Mouse (Mus musculus) G1E (cell line): Measurements from ENCODE around the gene Epc2. TPM values are rescaled to one million over a fixed set of nuclear protein-coding genes. Genes with fewer than 3 reads are reported as not detected.
"Not testable (repeated sequence)": the region's sequence is repeated elsewhere in the genome, so short reads cannot be mapped to it uniquely, and the experiment has no call there.

ENCODE experiments used
- ATAC-seq: 2 replicates; pipeline ENCODE4 v1.8.0; 2016; ENCODE audit warnings: mild to moderate bottlenecking; ENCODE audit not compliant: insufficient number of reproducible peaks, poor library complexity, low FRiP score, severe bottlenecking; ENCODE audit errors: extremely low read depth
- DNase-seq: peaks from one replicate; pipeline ENCODE4 v3.0.0; 2012; ENCODE audit warnings: low spot score
- H3K27me3 ChIP-seq: 2 replicates; pipeline ENCODE4 v1.6.1; 2012; ENCODE audit warnings: mild to moderate bottlenecking, low read length, inconsistent platforms; ENCODE audit not compliant: insufficient read depth
- H3K36me3 ChIP-seq: replicated peaks from 2 replicates; pipeline ENCODE3; 2012; ENCODE audit warnings: mild to moderate bottlenecking, inconsistent platforms
- H3K4me1 ChIP-seq: 2 replicates; pipeline ENCODE4 v1.6.1; 2012; ENCODE audit warnings: low read depth, low read length, inconsistent platforms, mixed read lengths; ENCODE audit not compliant: insufficient read depth
- H3K4me3 ChIP-seq: 2 replicates; pipeline ENCODE4 v1.5.1; 2012; ENCODE audit warnings: low read depth, mild to moderate bottlenecking, inconsistent platforms, low read length, moderate library complexity, mixed read lengths
- H3K9me3 ChIP-seq: replicated peaks from 2 replicates; pipeline ENCODE4 v1.6.1; 2012; ENCODE audit warnings: inconsistent platforms
- CTCF ChIP-seq: IDR thresholded peaks from 2 replicates; pipeline ENCODE4 v1.5.1; 2012; ENCODE audit warnings: low read depth, low read length, inconsistent platforms, mixed read lengths
- GATA1 ChIP-seq: IDR thresholded peaks from 2 replicates; pipeline ENCODE4 v1.6.1; 2012; ENCODE audit warnings: borderline replicate concordance, low read length, inconsistent platforms, mixed read lengths
- GATA2 ChIP-seq: IDR thresholded peaks from 2 replicates; pipeline ENCODE4 v1.6.1; 2012; ENCODE audit warnings: low read depth, low read length, inconsistent platforms, borderline replicate concordance
- POLR2AphosphoS5 ChIP-seq: IDR thresholded peaks from 2 replicates; pipeline ENCODE4 v1.6.1; 2012; ENCODE audit warnings: low read depth, low read length, inconsistent platforms; ENCODE audit not compliant: insufficient replicate concordance
- TAL1 ChIP-seq: conservative IDR thresholded peaks from 2 replicates; pipeline ENCODE4 v1.6.1; 2012; ENCODE audit warnings: low read depth, low read length, inconsistent platforms, mixed read lengths
- polyA plus RNA-seq: library from polyadenylated mRNA; stranded (reverse); fragments of >175 nt; gene quantifications from 2 replicates; pipeline ENCODE4 v1.2.3, GENCODE M21; 2012
- total RNA-seq, 2 experiments: library from RNA; stranded (forward) in 1 of 2; stranded (reverse) in 1 of 2; fragments of 200-1000 nt in 1 of 2; fragments of >200 nt in 1 of 2; fragmentation: Nextera tagmentation in 1 of 2; gene quantifications; 2 replicates each; pipeline ENCODE4 v1.2.3; 2014 to 2017

The Epc2 gene
- total and polyA plus RNA-seq, 3 experiments: 2.7 to 29.2 (median 28.3) TPM

- Histone ChIP-seq H3K36me3 (peaks cover 11% of the 10 kb centered on the region), H3K27me3 (no peaks in the 10 kb centered on the region), H3K9me3 (no peaks in the 10 kb centered on the region), H3K4me3 (no peak overlapping the region), H3K4me1 (no peaks in the 10 kb centered on the region)
- ATAC-seq (no peak; the same call in 1 of the 2 replicates), DNase-seq (no peak)
- no peak for TF ChIP-seq GATA1
- TF ChIP-seq POLR2AphosphoS5: no peak
- TF ChIP-seq GATA2: no peak
- TF ChIP-seq CTCF: no peak
- no peak for TF ChIP-seq TAL1
Observed at GRCm38 (mm10) chr2:49503596-49503995, 52.3 kb downstream of the Epc2 start.

- ATAC-seq, DNase-seq, H3K4me1 ChIP-seq, H3K9me3 ChIP-seq, H3K4me3 ChIP-seq, H3K27me3 ChIP-seq: not testable (repeated sequence)
- peaks cover 13% of the 10 kb centered on the region for H3K36me3 ChIP-seq
Observed at GRCm38 (mm10) chr2:49505151-49505550, 53.9 kb downstream of the Epc2 start.

GRCm38 (mm10) chr2:49510832-49511231, 59.5 kb downstream of the Epc2 start:
- peaks cover 20% of the 10 kb centered on the region for H3K36me3 ChIP-seq
- H3K9me3 ChIP-seq: no peaks in the 10 kb centered on the region
- no peaks in the 10 kb centered on the region for H3K4me1 ChIP-seq
- TF ChIP-seq TAL1: no peak
- no peak for TF ChIP-seq CTCF
- no peak for TF ChIP-seq POLR2AphosphoS5
- no peak for TF ChIP-seq GATA1
- no peak for TF ChIP-seq GATA2
- ATAC-seq (no peak), DNase-seq (no peak)
- no peaks in the 10 kb centered on the region for H3K27me3 ChIP-seq
- no peak overlapping the region for H3K4me3 ChIP-seq

GRCm38 (mm10) chr2:49516011-49516410, 64.7 kb downstream of the Epc2 start:
- H3K36me3 ChIP-seq: peaks cover 35% of the 10 kb centered on the region
- no peak overlapping the region for H3K4me3 ChIP-seq
- no peak for ATAC-seq
- no peaks in the 10 kb centered on the region for H3K27me3 ChIP-seq
- DNase-seq: no peak
- H3K9me3 ChIP-seq: no peaks in the 10 kb centered on the region
- TF ChIP-seq POLR2AphosphoS5 (no peak), CTCF (no peak)
- H3K4me1 ChIP-seq: no peaks in the 10 kb centered on the region

GRCm38 (mm10) chr2:49520409-49520808, 69.1 kb downstream of the Epc2 start:
- no peak for ATAC-seq
- H3K9me3 ChIP-seq: no peaks in the 10 kb centered on the region
- DNase-seq: no peak
- no peaks in the 10 kb centered on the region for H3K4me1 ChIP-seq
- no peak overlapping the region for H3K4me3 ChIP-seq
- H3K36me3 ChIP-seq: peaks cover 57% of the 10 kb centered on the region
- H3K27me3 ChIP-seq: no peaks in the 10 kb centered on the region
- TF ChIP-seq GATA2: no peak
- no peak for TF ChIP-seq POLR2AphosphoS5
- no peak for TF ChIP-seq GATA1
- no peak for TF ChIP-seq CTCF
- TF ChIP-seq TAL1: no peak

- no peak for DNase-seq
- H3K4me3 ChIP-seq: no peak overlapping the region
- TF ChIP-seq GATA2: no peak
- no peak for TF ChIP-seq TAL1
- no peak for TF ChIP-seq POLR2AphosphoS5
- no peak for TF ChIP-seq CTCF
- TF ChIP-seq GATA1: no peak
- no peaks in the 10 kb centered on the region for H3K4me1 ChIP-seq
- no peak for ATAC-seq
- no peaks in the 10 kb centered on the region for H3K9me3 ChIP-seq
- peaks cover 51% of the 10 kb centered on the region for H3K36me3 ChIP-seq
- no peaks in the 10 kb centered on the region for H3K27me3 ChIP-seq
Observed at GRCm38 (mm10) chr2:49520989-49521388, 69.7 kb downstream of the Epc2 start.

- H3K36me3 ChIP-seq: peaks cover 48% of the 10 kb centered on the region
- no peak for ATAC-seq
- no peak for TF ChIP-seq POLR2AphosphoS5
- no peak for TF ChIP-seq GATA2
- no peak for TF ChIP-seq CTCF
- TF ChIP-seq TAL1: no peak
- TF ChIP-seq GATA1: no peak
- H3K4me1 ChIP-seq: no peaks in the 10 kb centered on the region
- DNase-seq: no peak
- H3K4me3 ChIP-seq: no peak overlapping the region
- no peaks in the 10 kb centered on the region for H3K27me3 ChIP-seq
- H3K9me3 ChIP-seq: no peaks in the 10 kb centered on the region
Observed at GRCm38 (mm10) chr2:49521564-49521963, 70.3 kb downstream of the Epc2 start.
